Mouse (Mus musculus): ENCODE data around the gene Ccdc34.

GRCm38 (mm10) chr2:110058424-110058823 is 40.8 kb downstream of the Ccdc34 start:
- TF ChIP-seq CTCF (conservative IDR thresholded peaks at IDR 0.05; ENCODE audit: insufficient read depth, insufficient read length, low read depth, low read length) (no peak), POLR2A (IDR thresholded peaks at IDR 0.05; ENCODE audit: low read depth, low read length) (no peak)
